Mouse (Mus musculus): Measurements from ENCODE around the gene Rbm12. TPM values are rescaled to one million over a fixed set of nuclear protein-coding genes. Genes with fewer than 3 reads are reported as not detected.
"Not testable (repeated sequence)": the region's sequence is repeated elsewhere in the genome, so short reads cannot be mapped to it uniquely, and the experiment has no call there.

Rbm12 gene
- 10 to 100 TPM; 25.4 to 37.4 (median 33.1) TPM for total RNA-seq (2022)

GRCm38 (mm10) chr2:156111358-156112079, at the start of gene Rbm12, which contains the start of gene Cpne1:
Rbm12 (minus strand) TSS chr2:156111978.
Cpne1 (minus strand) TSS chr2:156111965.
- DNase-seq (ENCODE audit: low spot score in 2 of 2), result peak; percentile 76 to 87

- DNase-seq (ENCODE audit: low spot score in 2 of 2), result no peak
Observed at GRCm38 (mm10) chr2:156151538-156151937, 39.8 kb upstream of the Rbm12 start.

GRCm38 (mm10) chr2:156147316-156147915, 35.6 kb upstream of the Rbm12 start:
- DNase-seq (ENCODE audit: low spot score in 2 of 2), result no peak

- DNase-seq (ENCODE audit: low spot score in 2 of 2), result no peak
Observed at GRCm38 (mm10) chr2:156146272-156146989, 34.7 kb upstream of the Rbm12 start.

GRCm38 (mm10) chr2:156145486-156146130, 33.8 kb upstream of the Rbm12 start:
- no peak for DNase-seq (ENCODE audit: low spot score in 2 of 2)

- peak; percentile 86 to 93 for DNase-seq (ENCODE audit: low spot score in 2 of 2)
Observed at GRCm38 (mm10) chr2:156143953-156144724, 32.4 kb upstream of the Rbm12 start, which contains the start of the genes Romo1 and Nfs1. Romo1 (plus strand) TSS chr2:156144039. Nfs1 (minus strand) TSS chr2:156144186.

- DNase-seq (ENCODE audit: low spot score in 2 of 2), result no peak
Observed at GRCm38 (mm10) chr2:156143367-156143766, 31.6 kb upstream of the Rbm12 start.

GRCm38 (mm10) chr2:156142820-156143219, 31.0 kb upstream of the Rbm12 start:
- no peak for DNase-seq (ENCODE audit: low spot score in 2 of 2)

- no peak for DNase-seq (ENCODE audit: low spot score in 2 of 2)
Observed at GRCm38 (mm10) chr2:156135695-156136094, 23.9 kb upstream of the Rbm12 start.

- DNase-seq (ENCODE audit: low spot score in 2 of 2), result no peak
Observed at GRCm38 (mm10) chr2:156134161-156134560, 22.4 kb upstream of the Rbm12 start.

- DNase-seq (ENCODE audit: low spot score in 2 of 2), result no peak
Observed at GRCm38 (mm10) chr2:156126992-156127391, 15.2 kb upstream of the Rbm12 start, which contains the start of gene Gm28036. Gm28036 (minus strand) TSS chr2:156127092.

- no peak for DNase-seq (ENCODE audit: low spot score in 2 of 2)
Observed at GRCm38 (mm10) chr2:156123731-156124130, 12.0 kb upstream of the Rbm12 start.

- DNase-seq (ENCODE audit: low spot score in 2 of 2), result no peak
Observed at GRCm38 (mm10) chr2:156119566-156119965, 7.8 kb upstream of the Rbm12 start.

GRCm38 (mm10) chr2:156112080-156112423, 274 bp upstream of the Rbm12 start:
- DNase-seq (ENCODE audit: low spot score in 2 of 2), result not testable (repeated sequence)

GRCm38 (mm10) chr2:156110627-156111357, 986 bp downstream of the Rbm12 start:
- DNase-seq (ENCODE audit: low spot score in 2 of 2), result no peak

- no peak for DNase-seq (ENCODE audit: low spot score in 2 of 2)
Observed at GRCm38 (mm10) chr2:156091926-156092325, 19.9 kb downstream of the Rbm12 start.

GRCm38 (mm10) chr2:156089799-156090198, 22.0 kb downstream of the Rbm12 start:
- DNase-seq (ENCODE audit: low spot score in 2 of 2), result no peak

- no peak for DNase-seq (ENCODE audit: low spot score in 2 of 2)
Observed at GRCm38 (mm10) chr2:156087391-156088110, 24.2 kb downstream of the Rbm12 start.

- DNase-seq (ENCODE audit: low spot score in 2 of 2), result no peak
Observed at GRCm38 (mm10) chr2:156084541-156084940, 27.2 kb downstream of the Rbm12 start.
